Mouse (Mus musculus) heart, embryonic 13.5 days (tissue): ENCODE results near the gene Safb2. TPM values are rescaled to one million over a fixed set of nuclear protein-coding genes. Genes with fewer than 3 reads are reported as not detected.
"Not testable (repeated sequence)": the region's sequence is repeated elsewhere in the genome, so short reads cannot be mapped to it uniquely, and the experiment has no call there.

Source experiments
- ATAC-seq: fragments of 200-750 bp; cut with Nextera tagmentation; 2 replicates; pipeline ENCODE4 v1.8.0; 2017; ENCODE audit warnings: moderate TSS enrichment; ENCODE audit not compliant: insufficient number of reproducible peaks, low FRiP score, low TSS enrichment; ENCODE audit errors: extremely low read depth
- H3K27ac ChIP-seq: fragments of 300-500 bp; sonication (generic); replicated peaks from 2 replicates; pipeline ENCODE4 v1.5.1; 2015; ENCODE audit warnings: moderate library complexity, mild to moderate bottlenecking, inconsistent platforms
- H3K27me3 ChIP-seq: fragments of 300-500 bp; sonication (generic); replicated peaks from 2 replicates; pipeline ENCODE4 v1.6.1; 2015; ENCODE audit warnings: mild to moderate bottlenecking, inconsistent platforms
- H3K36me3 ChIP-seq: fragments of 300-500 bp; sonication (generic); 2 replicates; pipeline ENCODE4 v1.6.1; 2015; ENCODE audit warnings: mild to moderate bottlenecking, inconsistent platforms
- H3K4me1 ChIP-seq: fragments of 300-500 bp; sonication (generic); 2 replicates; pipeline ENCODE4 v1.6.1; 2015; ENCODE audit warnings: inconsistent platforms
- H3K4me2 ChIP-seq: fragments of 300-500 bp; sonication (generic); 2 replicates; pipeline ENCODE4 v1.6.1; 2015; ENCODE audit warnings: inconsistent platforms, mild to moderate bottlenecking, moderate library complexity
- H3K4me3 ChIP-seq: fragments of 300-500 bp; sonication (generic); 2 replicates; pipeline ENCODE4 v1.5.1; 2015; ENCODE audit warnings: moderate library complexity, mild to moderate bottlenecking, inconsistent platforms
- H3K9ac ChIP-seq: fragments of 300-500 bp; sonication (generic); 2 replicates; pipeline ENCODE4 v1.6.1; 2015; ENCODE audit warnings: inconsistent platforms, mild to moderate bottlenecking, moderate library complexity
- H3K9me3 ChIP-seq: fragments of 300-500 bp; sonication (generic); 2 replicates; pipeline ENCODE4 v1.6.1; 2016; ENCODE audit warnings: inconsistent platforms
- WGBS: fragments of 180-500 bp; shearing (Covaris S2); methylation state at CpG from one replicate; pipeline ENCODE4 v1.1.7; 2015; ENCODE audit warnings: mixed read lengths; 5-methylcytosine and 5-hydroxymethylcytosine counted together
- polyA plus RNA-seq: library from polyadenylated mRNA; unstranded; fragments of >200 nt; fragmentation: Nextera tagmentation; extraction: Ambion mirVana; gene quantifications from 2 replicates; pipeline ENCODE4 v1.2.1, GENCODE M21; 2015

Gene Safb2
- 50.2 and 50.4 TPM in 2 replicates for polyA plus RNA-seq

- Histone ChIP-seq H3K27me3 (no peaks in the 10 kb centered on the region), H3K27ac (peak within 1 kb of the TSS; percentile 97), H3K36me3 (peaks cover 71% of the 10 kb centered on the region), H3K4me1 (peaks cover 61% of the 10 kb centered on the region), H3K4me3 (peak within 1 kb of the TSS; percentile 94), H3K9ac (peak within 1 kb of the TSS; percentile 97), H3K4me2 (peak within 1 kb of the TSS; percentile 93), H3K9me3 (no peaks in the 10 kb centered on the region)
- under 1% methylated on average over 87 of the region's 101 CpGs for WGBS
- peak; percentile 94 for ATAC-seq
Measured at GRCm38 (mm10) chr17:56584257-56585130, at the start of gene Safb2, which contains the start of gene Safb. TSS of gene Safb2 (minus strand) at chr17:56584585. TSS of gene Safb (plus strand) at chr17:56584825.

GRCm38 (mm10) chr17:56634023-56634422 is 49.6 kb upstream of the Safb2 start:
- Histone ChIP-seq H3K4me2 (no peak overlapping the region), H3K4me1 (no peaks in the 10 kb centered on the region), H3K9me3 (no peaks in the 10 kb centered on the region), H3K36me3 (no peaks in the 10 kb centered on the region), H3K27ac (no peak overlapping the region), H3K27me3 (no peaks in the 10 kb centered on the region), H3K9ac (no peak overlapping the region), H3K4me3 (no peak overlapping the region)
- no peak for ATAC-seq
- 73% methylated on average over 6 of the region's 6 CpGs for WGBS

- H3K27me3 ChIP-seq, result no peaks in the 10 kb centered on the region
- 58% methylated on average over 4 of the region's 4 CpGs for WGBS
Measured at GRCm38 (mm10) chr17:56631807-56632206, 47.4 kb upstream of the Safb2 start.

GRCm38 (mm10) chr17:56629800-56630781 is 45.7 kb upstream of the Safb2 start:
- peaks cover 22% of the 10 kb centered on the region for H3K4me1 ChIP-seq
- 82% methylated on average over 27 of the region's 27 CpGs for WGBS
- H3K9me3 ChIP-seq, ATAC-seq, H3K4me3 ChIP-seq, H3K36me3 ChIP-seq, H3K27ac ChIP-seq, H3K4me2 ChIP-seq, H3K9ac ChIP-seq, H3K27me3 ChIP-seq: not testable (repeated sequence)

More at GRCm38 (mm10) chr17:56631807-56632206, 47.4 kb upstream of the Safb2 start:
- Histone ChIP-seq H3K4me1 (peaks cover 10% of the 10 kb centered on the region), H3K9ac (no peak overlapping the region), H3K4me3 (no peak overlapping the region), H3K9me3 (no peaks in the 10 kb centered on the region), H3K4me2 (no peak overlapping the region), H3K27ac (no peak overlapping the region), H3K36me3 (no peaks in the 10 kb centered on the region)
- ATAC-seq, result no peak

GRCm38 (mm10) chr17:56627530-56628277 is 43.3 kb upstream of the Safb2 start, which contains the start of gene Catsperd:
TSS of gene Catsperd (plus strand) at chr17:56628143.
- Histone ChIP-seq H3K4me1 (peaks cover 25% of the 10 kb centered on the region), H3K36me3 (peaks cover 20% of the 10 kb centered on the region), H3K27ac (peak within 1 kb of the TSS; percentile 76), H3K27me3 (no peaks in the 10 kb centered on the region), H3K4me3 (peak within 1 kb of the TSS; percentile 98), H3K4me2 (peak within 1 kb of the TSS; percentile 98), H3K9me3 (no peaks in the 10 kb centered on the region), H3K9ac (peak within 1 kb of the TSS; percentile 96)
- WGBS, result 13% methylated on average over 26 of the region's 26 CpGs
- no peak for ATAC-seq

- Histone ChIP-seq H3K36me3 (peaks cover 28% of the 10 kb centered on the region), H3K4me2 (peak within 1 kb of the TSS; percentile 98), H3K27me3 (no peaks in the 10 kb centered on the region), H3K27ac (peak within 1 kb of the TSS; percentile 76), H3K4me3 (peak within 1 kb of the TSS; percentile 98), H3K4me1 (peaks cover 25% of the 10 kb centered on the region), H3K9ac (peak within 1 kb of the TSS; percentile 96), H3K9me3 (no peaks in the 10 kb centered on the region)
- ATAC-seq, result peak; percentile 93
- WGBS, result under 1% methylated on average over 51 of the region's 51 CpGs
Measured at GRCm38 (mm10) chr17:56626754-56627470, 42.5 kb upstream of the Safb2 start, which contains the start of gene Lonp1. TSS of gene Lonp1 (minus strand) at chr17:56626887.

GRCm38 (mm10) chr17:56626260-56626659 is 41.9 kb upstream of the Safb2 start:
- Histone ChIP-seq H3K27ac (peak overlapping the region; percentile 76), H3K4me3 (peak overlapping the region; percentile 98), H3K9me3 (no peaks in the 10 kb centered on the region), H3K27me3 (no peaks in the 10 kb centered on the region), H3K4me2 (peak overlapping the region; percentile 98), H3K36me3 (peaks cover 35% of the 10 kb centered on the region), H3K9ac (peak overlapping the region; percentile 96), H3K4me1 (peaks cover 25% of the 10 kb centered on the region)
- WGBS, result under 1% methylated on average over 32 of the region's 32 CpGs
- ATAC-seq, result no peak

- 46% methylated on average over 3 of the region's 3 CpGs for WGBS
- H3K4me1 ChIP-seq, result peaks cover 25% of the 10 kb centered on the region
- no peak for ATAC-seq
- peaks cover 42% of the 10 kb centered on the region for H3K36me3 ChIP-seq
- H3K9ac ChIP-seq, result peak overlapping the region; percentile 96
- no peak overlapping the region for H3K27ac ChIP-seq
- H3K4me2 ChIP-seq, result peak overlapping the region; percentile 98
- no peaks in the 10 kb centered on the region for H3K27me3 ChIP-seq
- no peaks in the 10 kb centered on the region for H3K9me3 ChIP-seq
- H3K4me3 ChIP-seq, result peak overlapping the region; percentile 98
Measured at GRCm38 (mm10) chr17:56625495-56625894, 41.1 kb upstream of the Safb2 start.

- no peak for ATAC-seq
- no peak overlapping the region for H3K9ac ChIP-seq
- no peak overlapping the region for H3K4me3 ChIP-seq
- no peak overlapping the region for H3K27ac ChIP-seq
- no peaks in the 10 kb centered on the region for H3K27me3 ChIP-seq
- H3K4me2 ChIP-seq, result no peak overlapping the region
- WGBS, result 90% methylated on average over 8 of the region's 8 CpGs
- peaks cover 20% of the 10 kb centered on the region for H3K4me1 ChIP-seq
- H3K9me3 ChIP-seq, result no peaks in the 10 kb centered on the region
- H3K36me3 ChIP-seq, result peaks cover 86% of the 10 kb centered on the region
Measured at GRCm38 (mm10) chr17:56617628-56618027, 33.2 kb upstream of the Safb2 start.

GRCm38 (mm10) chr17:56616725-56617124 is 32.3 kb upstream of the Safb2 start:
- Histone ChIP-seq H3K36me3 (peaks cover 77% of the 10 kb centered on the region), H3K4me2 (no peak overlapping the region), H3K4me1 (peaks cover 28% of the 10 kb centered on the region), H3K9me3 (no peaks in the 10 kb centered on the region), H3K27me3 (no peaks in the 10 kb centered on the region), H3K27ac (no peak overlapping the region), H3K9ac (no peak overlapping the region), H3K4me3 (no peak overlapping the region)
- WGBS, result 83% methylated on average over 3 of the region's 3 CpGs
- ATAC-seq, result no peak
